Mouse (Mus musculus) hindbrain, postnatal 0 days (tissue): ENCODE results near the gene Nxph1. TPM values are rescaled to one million over a fixed set of nuclear protein-coding genes. Genes with fewer than 3 reads are reported as not detected.
A peak's percentile ranks its signal among the peaks of the same experiment; 100 is the strongest.

Source experiments
- ATAC-seq: fragments of 200-750 bp; cut with Nextera tagmentation; 2 replicates; pipeline ENCODE4 v1.8.0; 2017; ENCODE audit warnings: mild to moderate bottlenecking, moderate TSS enrichment, moderate library complexity
- DNase-seq: peaks from one replicate; pipeline ENCODE4 v3.0.0-alpha.2; 2015; ENCODE audit warnings: low spot score
- H3K27ac ChIP-seq: fragments of 300-500 bp; sonication (generic); 2 replicates; pipeline ENCODE4 v1.5.1; 2014; ENCODE audit warnings: mild to moderate bottlenecking
- H3K27me3 ChIP-seq: fragments of 300-500 bp; sonication (generic); 2 replicates; pipeline ENCODE4 v1.6.1; 2014; ENCODE audit warnings: low read length, mixed read lengths; ENCODE audit not compliant: insufficient read depth
- H3K36me3 ChIP-seq: fragments of 300-500 bp; sonication (generic); 2 replicates; pipeline ENCODE4 v1.6.1; 2014; ENCODE audit warnings: low read length, mixed read lengths; ENCODE audit not compliant: insufficient read depth
- H3K4me1 ChIP-seq: fragments of 300-500 bp; sonication (generic); 2 replicates; pipeline ENCODE4 v1.6.1; 2014; ENCODE audit warnings: antibody characterized with exemption, low read length, mixed read lengths; ENCODE audit not compliant: insufficient read depth
- H3K4me2 ChIP-seq: fragments of 300-500 bp; sonication (generic); 2 replicates; pipeline ENCODE4 v1.6.1; 2014; ENCODE audit warnings: low read depth, mild to moderate bottlenecking, low read length, moderate library complexity, mixed read lengths
- H3K4me3 ChIP-seq: fragments of 300-500 bp; sonication (generic); 2 replicates; pipeline ENCODE4 v1.5.1; 2014; ENCODE audit warnings: low read length
- H3K9ac ChIP-seq: fragments of 300-500 bp; sonication (generic); replicated peaks from 2 replicates; pipeline ENCODE4 v1.6.1; 2014; ENCODE audit warnings: mild to moderate bottlenecking, low read length, moderate library complexity, mixed read lengths
- H3K9me3 ChIP-seq: fragments of 300-500 bp; sonication (generic); 2 replicates; pipeline ENCODE4 v1.6.1; 2016; ENCODE audit warnings: low read length, mixed read lengths
- CTCF ChIP-seq: IDR thresholded peaks from 2 replicates; pipeline ENCODE4 v1.5.1; 2016; ENCODE audit warnings: antibody characterized with exemption, control low read depth, low read depth
- WGBS: fragments of 180-500 bp; shearing (Covaris S2); extraction: QIAGEN DNeasy Blood & Tissue Kit; methylation state at CpG from one replicate; pipeline ENCODE4 v1.1.7; 2014; 5-methylcytosine and 5-hydroxymethylcytosine counted together
- polyA plus RNA-seq: library from polyadenylated mRNA; unstranded; fragments of >200 nt; fragmentation: Nextera tagmentation; extraction: Ambion mirVana; gene quantifications from 2 replicates; pipeline ENCODE4 v1.2.1, GENCODE M21; 2015
- total RNA-seq: library from RNA; depleted of rRNA; stranded (reverse); fragments of >200 nt; gene quantifications from 2 replicates; pipeline ENCODE4 v1.2.3, GENCODE M21; 2014; rRNA removed

Nxph1 gene
- total and polyA plus RNA-seq, 2 experiments from 2014 or later = 68.5 to 99.9 TPM

DNA sequence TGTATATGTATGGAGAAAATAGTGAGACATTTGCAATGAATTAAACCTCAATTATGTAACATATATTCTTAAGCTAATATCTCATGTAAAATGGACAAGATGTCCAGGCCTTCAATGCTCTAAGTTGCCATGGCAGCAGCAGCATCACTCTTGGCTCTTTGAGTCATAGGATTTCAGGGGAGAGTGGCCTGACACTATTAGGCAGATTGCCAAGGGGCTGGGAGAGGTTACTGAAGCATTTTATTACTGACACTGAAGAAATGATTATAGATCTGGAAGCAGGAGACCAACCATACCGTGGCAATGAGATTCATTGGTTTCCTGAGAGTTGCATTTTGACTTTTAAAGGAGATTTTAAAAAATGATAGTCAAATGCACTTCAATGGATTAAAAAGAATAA, 201.6 kb downstream of the Nxph1 start:
- peak; percentile 83 for DNase-seq
- 10% methylated on average over 1 of the region's 1 CpGs for whole genome bisulfite sequencing
- peak; percentile 68; the same call in 1 of the 2 replicates for ATAC-seq
- no peak overlapping the region for H3K27ac ChIP-seq
- H3K9ac ChIP-seq = no peak overlapping the region
- H3K36me3 ChIP-seq = no peaks in the 10 kb centered on the region
- H3K9me3 ChIP-seq = no peaks in the 10 kb centered on the region
- H3K4me2 ChIP-seq = no peak overlapping the region
- H3K27me3 ChIP-seq = no peaks in the 10 kb centered on the region
- H3K4me3 ChIP-seq = no peak overlapping the region
- no peak for TF ChIP-seq CTCF
- peaks cover 5% of the 10 kb centered on the region; the same call in 1 of the 2 replicates for H3K4me1 ChIP-seq

DNA sequence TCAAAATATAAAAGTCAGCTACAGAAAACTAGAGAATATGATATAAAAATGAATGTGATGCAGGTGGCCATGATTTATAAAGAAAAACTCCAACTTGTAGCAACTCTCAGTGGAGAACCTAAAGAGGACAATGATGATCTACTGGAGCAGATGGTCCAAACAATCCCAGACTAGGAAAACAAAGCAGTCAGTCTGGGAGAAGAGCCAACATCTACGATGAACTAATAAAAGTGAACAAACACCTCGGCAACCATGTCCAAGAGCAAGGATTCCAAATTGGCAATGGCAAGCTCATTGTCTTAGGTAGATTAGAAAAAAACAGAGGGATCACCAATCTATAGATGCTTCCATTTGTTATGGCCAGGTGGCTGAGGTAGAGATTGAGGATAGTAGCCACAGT, 211.0 kb downstream of the Nxph1 start:
- Histone ChIP-seq H3K27ac (no peak overlapping the region), H3K4me1 (no peaks in the 10 kb centered on the region), H3K27me3 (no peaks in the 10 kb centered on the region), H3K4me3 (no peak overlapping the region), H3K9ac (no peak overlapping the region), H3K4me2 (no peak overlapping the region), H3K9me3 (no peaks in the 10 kb centered on the region), H3K36me3 (no peaks in the 10 kb centered on the region)
- peak; percentile 8 for DNase-seq
- TF ChIP-seq CTCF = no peak
- ATAC-seq = no peak
- WGBS = 35% methylated on average over 2 of the region's 2 CpGs

DNA sequence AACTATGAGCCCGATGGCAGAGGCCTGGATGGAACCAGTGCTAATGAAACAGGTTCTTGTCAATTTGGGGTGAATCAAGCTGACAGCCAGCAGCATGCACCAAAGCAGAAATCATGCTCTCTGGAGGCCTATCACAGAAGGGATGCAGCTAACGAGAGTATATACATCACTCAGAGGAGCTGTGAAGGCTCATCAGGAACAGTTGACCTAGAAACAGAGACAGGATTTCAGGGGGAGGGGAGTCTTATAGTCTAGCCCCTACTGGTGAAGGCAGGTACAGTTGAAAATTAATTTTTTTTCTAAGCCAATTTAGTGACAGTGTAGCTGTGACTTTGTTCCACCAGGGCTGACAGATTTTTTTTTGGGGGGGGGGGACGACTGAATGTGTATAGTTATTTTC, 234.2 kb downstream of the Nxph1 start:
- Histone ChIP-seq H3K4me2 (no peak overlapping the region), H3K4me1 (no peaks in the 10 kb centered on the region), H3K9me3 (no peaks in the 10 kb centered on the region), H3K27me3 (no peaks in the 10 kb centered on the region), H3K4me3 (no peak overlapping the region), H3K36me3 (no peaks in the 10 kb centered on the region), H3K27ac (no peak overlapping the region), H3K9ac (no peak overlapping the region)
- WGBS = 59% methylated on average over 3 of the region's 3 CpGs
- ATAC-seq (no peak), DNase-seq (no peak)
- TF ChIP-seq CTCF = peak; percentile 27; the same call in 1 of the 2 replicates

DNA sequence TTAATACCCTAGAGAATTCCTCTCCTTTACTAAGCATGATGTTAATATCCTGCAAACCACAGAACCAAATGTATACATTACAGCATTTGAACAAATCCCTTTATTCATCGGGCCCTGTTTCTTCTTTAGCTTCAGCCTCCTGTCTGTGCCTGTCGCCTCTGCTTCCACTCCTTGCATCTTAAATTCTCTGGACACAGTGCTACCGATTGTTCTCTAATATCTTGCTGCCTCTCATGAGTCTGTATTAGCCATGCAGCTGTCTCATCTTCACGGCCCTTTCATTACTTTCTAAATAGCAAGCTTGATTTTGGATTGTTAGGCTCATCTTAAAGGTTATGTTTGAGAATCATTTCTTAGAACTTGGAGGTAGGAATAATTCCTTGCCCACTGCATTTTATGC, 262.5 kb downstream of the Nxph1 start:
- peak; percentile 8 for DNase-seq
- H3K36me3 ChIP-seq = no peaks in the 10 kb centered on the region
- no peak overlapping the region for H3K9ac ChIP-seq
- ATAC-seq = 0 out of 2 replicates have a peak, but pooled peaks have one; percentile 58
- 0 out of 2 replicates have a peak overlapping the region, but pooled peaks have one; percentile 32 for H3K27ac ChIP-seq
- H3K9me3 ChIP-seq = no peaks in the 10 kb centered on the region
- no peak overlapping the region for H3K4me3 ChIP-seq
- 50% methylated on average over 4 of the region's 4 CpGs for WGBS
- H3K4me2 ChIP-seq = no peak overlapping the region
- TF ChIP-seq CTCF = no peak
- H3K4me1 ChIP-seq = no peaks in the 10 kb centered on the region
- no peaks in the 10 kb centered on the region for H3K27me3 ChIP-seq

DNA sequence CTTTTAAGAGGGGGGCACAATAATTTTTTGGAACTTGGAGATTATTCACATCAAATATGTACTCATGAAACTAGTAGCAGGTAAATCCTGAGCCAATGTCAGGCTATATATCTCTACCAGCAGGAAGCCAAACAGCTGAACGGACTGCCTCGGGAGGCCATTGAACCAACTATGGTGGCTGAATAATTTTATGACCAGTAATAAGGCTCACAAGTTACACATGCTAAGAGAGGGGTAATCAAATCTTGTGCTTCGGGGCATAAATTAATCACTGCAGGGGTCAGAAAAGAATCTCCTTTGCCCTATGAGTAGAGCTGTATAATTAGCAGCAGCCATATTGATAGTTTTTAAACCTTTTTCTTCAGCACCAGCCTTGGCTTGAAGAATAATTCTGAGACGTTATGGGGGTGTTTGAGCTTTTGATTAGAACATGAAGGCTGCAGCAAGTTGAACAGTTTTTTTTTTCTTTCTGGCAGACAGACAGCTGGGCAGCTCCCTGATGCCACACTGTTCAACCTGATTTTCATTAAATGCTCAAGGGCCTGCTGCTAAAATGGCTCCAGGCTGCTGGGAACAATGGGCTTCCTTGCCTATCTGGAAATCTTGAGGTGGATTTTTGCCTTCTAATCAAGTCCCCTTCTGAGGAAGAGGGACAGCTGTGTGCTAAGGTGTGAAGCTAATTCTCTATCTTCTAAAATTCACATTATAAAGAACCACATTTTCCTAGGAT, 272.7 kb downstream of the Nxph1 start:
- Histone ChIP-seq H3K27ac (no peak overlapping the region), H3K4me3 (no peak overlapping the region), H3K36me3 (no peaks in the 10 kb centered on the region), H3K9ac (no peak overlapping the region), H3K4me2 (no peak overlapping the region), H3K9me3 (no peaks in the 10 kb centered on the region), H3K27me3 (no peaks in the 10 kb centered on the region), H3K4me1 (0 out of 2 replicates have a peak, but pooled peaks cover 5% of the 10 kb centered on the region)
- ATAC-seq (no peak), DNase-seq (peak; percentile 10)
- WGBS = 33% methylated on average over 4 of the region's 4 CpGs
- no peak for TF ChIP-seq CTCF

DNA sequence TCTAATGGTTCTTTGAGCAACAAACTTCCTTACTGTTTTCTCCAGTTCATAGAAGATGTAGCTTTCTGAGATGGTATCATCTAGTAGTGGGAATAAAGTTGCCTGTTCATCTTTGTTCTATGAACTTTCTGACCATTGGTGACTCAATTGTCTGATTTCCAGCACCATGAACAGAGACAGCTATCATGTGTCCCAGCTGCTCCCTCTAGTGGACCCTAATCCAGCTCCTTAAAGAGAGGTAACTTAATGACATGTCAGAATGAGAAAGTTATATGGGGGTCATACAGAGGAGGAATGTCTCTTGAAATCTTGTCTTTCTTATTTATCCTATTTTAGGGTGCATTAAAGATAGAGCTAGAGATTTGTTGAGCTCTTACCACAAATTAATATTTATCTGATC, 286.6 kb downstream of the Nxph1 start:
- TF ChIP-seq CTCF = peak; percentile 56
- ATAC-seq = no peak

DNA sequence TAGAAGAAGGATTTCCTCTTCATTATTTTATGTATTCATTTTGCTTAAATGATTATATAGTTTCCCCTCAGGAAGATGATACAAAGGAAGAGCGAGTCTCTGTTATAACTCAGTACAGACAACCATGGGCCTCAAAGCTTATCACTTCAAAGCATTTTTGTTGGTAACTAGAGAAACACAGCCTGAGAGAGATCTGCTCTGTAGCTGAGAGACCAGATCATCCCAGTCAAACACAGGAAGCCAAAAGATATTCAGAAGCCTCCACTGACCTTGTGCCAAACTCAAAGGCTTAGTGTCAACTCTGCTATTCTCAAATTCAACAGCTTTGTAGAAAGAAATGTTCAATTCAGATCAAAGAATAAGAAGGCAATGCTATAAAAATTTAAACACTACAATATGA, 319.8 kb downstream of the Nxph1 start:
- no peaks in the 10 kb centered on the region for H3K27me3 ChIP-seq
- H3K27ac ChIP-seq = no peak overlapping the region
- H3K9me3 ChIP-seq = no peaks in the 10 kb centered on the region
- H3K4me3 ChIP-seq = no peak overlapping the region
- H3K36me3 ChIP-seq = no peaks in the 10 kb centered on the region
- no peaks in the 10 kb centered on the region for H3K4me1 ChIP-seq
- no peak for TF ChIP-seq CTCF
- DNase-seq (no peak), ATAC-seq (no peak)
- WGBS = 38% methylated on average over 1 of the region's 1 CpGs
- H3K4me2 ChIP-seq = no peak overlapping the region
- no peak overlapping the region for H3K9ac ChIP-seq

More for the DNA sequence above, 286.6 kb downstream of the Nxph1 start:
- Histone ChIP-seq H3K4me1 (no peaks in the 10 kb centered on the region), H3K4me3 (no peak overlapping the region), H3K4me2 (no peak overlapping the region), H3K27me3 (no peaks in the 10 kb centered on the region), H3K36me3 (no peaks in the 10 kb centered on the region), H3K9ac (no peak overlapping the region), H3K9me3 (no peaks in the 10 kb centered on the region), H3K27ac (no peak overlapping the region)
- DNase-seq = peak; percentile 31

Other genes starting within 250 kb of the Nxph1 start
- 38.2 and 50.0 TPM in 2 replicates for gene Ica1, start 169.9 kb upstream of the Nxph1 start, total RNA-seq
- gene Ica1, start 169.9 kb upstream of the Nxph1 start, polyA plus RNA-seq = 78.9 and 83.8 TPM in 2 replicates